Mouse (Mus musculus): ENCODE data around the gene Gramd1b. TPM values are rescaled to one million over a fixed set of nuclear protein-coding genes. Genes with fewer than 3 reads are reported as not detected.

Gramd1b gene
- polyA plus RNA-seq, 1 experiment from 2014 or later: 12.0 TPM

DNA sequence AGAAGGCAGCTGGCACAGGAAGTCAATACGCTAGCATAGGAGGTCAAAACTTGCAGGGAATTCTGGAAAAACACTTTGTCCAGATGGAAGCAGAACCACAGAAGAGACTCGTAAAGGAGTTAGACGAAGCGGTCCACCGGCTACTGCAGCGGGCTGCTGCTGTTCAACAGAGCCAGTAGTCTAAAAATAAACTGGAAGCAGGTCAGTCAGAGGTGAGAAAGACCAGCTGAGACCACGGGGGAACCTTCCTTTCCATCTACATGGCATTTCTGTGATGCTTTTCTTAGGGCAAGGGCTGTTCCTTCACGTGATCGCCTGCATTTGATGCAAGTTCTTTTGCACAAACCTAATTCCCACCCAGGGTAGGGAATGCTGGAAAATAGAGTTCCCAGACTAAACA, 285.7 kb downstream of the Gramd1b start:
- 68% methylated on average over 9 of the region's 9 CpGs for WGBS
- peak overlapping the region; percentile 59 for H3K27ac ChIP-seq (replicated peaks)
- no peak overlapping the region for H3K4me3 ChIP-seq
- H3K27me3 ChIP-seq: no peaks in the 10 kb centered on the region
- peaks cover 34% of the 10 kb centered on the region for H3K4me1 ChIP-seq (replicated peaks)
- H3K4me2 ChIP-seq: no peak overlapping the region
- ATAC-seq (ENCODE audit: low read depth): no peak
- no peaks in the 10 kb centered on the region for H3K36me3 ChIP-seq
- H3K9me3 ChIP-seq: no peaks in the 10 kb centered on the region
- H3K9ac ChIP-seq: no peak overlapping the region

Other genes with a start within 250 kb of the Gramd1b start
- gene Gm21915, start 139.2 kb upstream of the Gramd1b start, polyA plus RNA-seq (2015; fragmentation: Nextera tagmentation; extraction: Ambion mirVana): not detected in 2 replicates
- gene Clmp, start 154.6 kb upstream of the Gramd1b start, polyA plus RNA-seq (2015; fragmentation: Nextera tagmentation; extraction: Ambion mirVana): 51.5 and 52.0 TPM in 2 replicates